Mouse (Mus musculus): ENCODE measurements around the gene Gabrg1.

The Gabrg1 gene

DNA sequence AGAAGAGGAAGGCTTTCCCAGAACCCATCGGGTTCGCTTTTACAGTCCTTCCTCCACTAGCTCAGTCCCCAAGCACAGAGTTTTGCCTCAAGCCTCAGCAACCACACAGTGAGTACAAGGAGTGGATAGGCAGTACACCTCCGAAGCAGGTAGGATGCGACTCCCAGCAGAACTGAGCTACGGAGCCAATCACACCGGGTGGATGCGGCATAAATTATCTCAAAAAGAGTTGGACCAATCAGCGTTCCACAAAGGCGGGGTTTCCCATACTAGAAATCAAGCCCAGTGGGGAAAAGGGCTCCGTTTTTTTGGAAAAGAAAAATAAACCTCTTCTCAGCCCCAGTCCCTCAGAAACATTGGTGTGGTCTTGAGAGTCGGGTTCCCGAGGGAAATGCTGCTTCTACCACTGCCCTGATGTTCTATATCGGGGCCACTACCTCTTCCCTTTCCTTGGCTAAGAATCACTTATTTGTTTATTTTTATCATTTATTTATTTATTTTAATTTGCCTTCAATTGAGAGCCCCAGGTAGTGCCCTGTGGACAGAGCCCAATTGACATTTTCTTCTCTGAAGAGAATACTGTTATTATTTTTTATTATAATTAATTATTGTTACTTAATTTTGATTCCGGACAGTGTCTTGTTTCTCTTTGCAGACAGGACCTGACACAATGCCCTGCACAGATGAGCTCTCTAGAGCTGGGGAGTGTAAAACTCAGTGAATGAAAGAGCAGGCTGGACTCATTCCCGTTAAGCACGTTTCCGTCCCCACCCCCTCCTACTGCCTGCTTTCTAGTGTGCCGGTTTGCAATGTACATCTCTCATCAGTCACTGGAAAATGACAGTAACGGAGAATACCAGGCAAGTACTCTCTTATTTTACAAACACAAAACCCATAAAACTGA, at the start of gene Gabrg1:
Gene Gabrg1, minus strand, starts transcription at position 426 of the 904 bp plus-strand sequence.
- DNase-seq, result no peak

DNA sequence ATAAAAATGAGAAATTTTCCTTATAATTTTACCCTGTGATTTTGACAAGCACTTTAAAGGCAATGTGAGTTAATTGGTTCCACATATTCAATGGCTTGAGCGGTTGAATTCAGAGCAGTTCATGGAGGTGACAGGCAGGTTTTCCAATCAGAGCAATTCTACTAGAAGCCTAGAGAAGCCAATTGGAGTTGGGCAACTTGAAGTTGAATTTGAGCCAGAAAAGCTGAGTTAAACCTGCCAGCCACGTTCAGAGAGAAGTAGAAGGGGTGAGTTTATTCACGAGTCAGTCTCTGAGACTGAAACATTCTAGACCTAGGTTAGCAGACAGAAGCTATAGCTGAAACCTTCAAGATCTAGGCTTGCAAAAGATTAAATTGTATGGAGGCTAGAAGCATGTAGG, 41.6 kb upstream of the Gabrg1 start:
- no peak for DNase-seq

- DNase-seq, result no peak
Observed at GRCm38 (mm10) chr5:70870081-70870480, 27.7 kb upstream of the Gabrg1 start.

- no peak for DNase-seq
Observed at GRCm38 (mm10) chr5:70843096-70843734, 798 bp upstream of the Gabrg1 start.

DNA sequence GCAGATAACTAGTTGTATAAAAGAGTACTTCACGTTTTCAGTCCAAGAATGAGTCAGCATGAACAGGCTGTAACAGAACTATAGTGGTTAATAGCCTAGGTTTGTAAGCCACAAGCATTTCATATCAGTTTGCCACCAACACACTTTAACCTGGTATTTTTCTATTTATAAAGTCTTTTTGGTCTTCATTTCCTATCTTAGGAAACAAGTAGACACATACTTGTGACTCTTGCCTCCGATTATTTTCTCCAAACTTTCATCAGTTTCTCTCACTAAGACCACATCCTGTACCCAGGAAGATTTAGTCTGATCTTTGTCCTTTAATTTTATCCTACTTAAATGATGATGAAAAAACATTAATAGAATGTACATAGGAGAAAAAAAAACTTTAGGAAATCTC, 23.7 kb downstream of the Gabrg1 start:
- DNase-seq, result no peak

- DNase-seq, result no peak
Observed at GRCm38 (mm10) chr5:70736156-70736555, 106.3 kb downstream of the Gabrg1 start.

DNA sequence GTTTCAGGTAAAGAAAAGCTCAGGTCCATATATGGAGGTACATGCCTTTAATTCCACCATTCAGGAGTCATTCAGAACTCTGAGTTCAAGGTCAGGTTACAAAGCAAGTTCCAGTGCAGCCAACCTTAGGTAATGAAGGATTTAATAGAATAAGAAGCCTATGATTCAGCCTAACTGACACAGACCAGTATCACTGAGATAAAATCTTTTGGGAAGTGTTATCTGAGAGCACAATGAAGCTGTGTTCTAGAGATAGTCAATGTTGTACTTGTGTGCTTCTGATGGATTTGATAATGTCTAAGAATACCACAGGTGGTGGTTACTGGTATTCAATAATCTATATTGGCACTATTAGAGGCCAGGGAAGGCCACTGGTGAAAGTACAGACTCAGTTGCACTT, 138.1 kb downstream of the Gabrg1 start:
- no peak for DNase-seq
